Mouse (Mus musculus) forebrain, postnatal 0 days (tissue): ENCODE measurements around the gene Vpreb3. TPM values are rescaled to one million over a fixed set of nuclear protein-coding genes. Genes with fewer than 3 reads are reported as not detected.

Experiments used
- ATAC-seq: fragments of 200-750 bp; cut with Nextera tagmentation; 2 replicates; pipeline ENCODE4 v1.8.0; 2017; ENCODE audit warnings: mild to moderate bottlenecking, moderate library complexity
- DNase-seq: peaks from one replicate; pipeline ENCODE4 v3.0.0-alpha.2; 2015
- H3K27ac ChIP-seq: fragments of 300-500 bp; sonication (generic); 2 replicates; pipeline ENCODE4 v1.5.1; 2014; ENCODE audit warnings: low read depth, mild to moderate bottlenecking, antibody characterized with exemption, low read length, moderate library complexity, mixed read lengths
- H3K27me3 ChIP-seq: fragments of 300-500 bp; sonication (generic); 2 replicates; pipeline ENCODE4 v1.6.1; 2014; ENCODE audit warnings: mild to moderate bottlenecking, low read length, mixed read lengths; ENCODE audit not compliant: insufficient read depth
- H3K36me3 ChIP-seq: fragments of 300-500 bp; sonication (generic); 2 replicates; pipeline ENCODE4 v1.6.1; 2014; ENCODE audit warnings: mild to moderate bottlenecking, moderate library complexity; ENCODE audit not compliant: insufficient read depth
- H3K4me1 ChIP-seq: fragments of 300-500 bp; sonication (generic); 2 replicates; pipeline ENCODE4 v1.6.1; 2014; ENCODE audit warnings: antibody characterized with exemption; ENCODE audit not compliant: insufficient read depth
- H3K4me2 ChIP-seq: fragments of 300-500 bp; sonication (generic); 2 replicates; pipeline ENCODE4 v1.6.1; 2014; ENCODE audit warnings: low read depth, mild to moderate bottlenecking, moderate library complexity
- H3K4me3 ChIP-seq: fragments of 300-500 bp; sonication (generic); 2 replicates; pipeline ENCODE4 v1.5.1; 2014; ENCODE audit warnings: low read depth, low read length, mixed read lengths
- H3K9ac ChIP-seq: fragments of 300-500 bp; sonication (generic); 2 replicates; pipeline ENCODE4 v1.6.1; 2014; ENCODE audit warnings: mild to moderate bottlenecking
- H3K9me3 ChIP-seq: fragments of 300-500 bp; sonication (generic); 2 replicates; pipeline ENCODE4 v1.6.1; 2016; ENCODE audit warnings: low read length
- CTCF ChIP-seq: sonication (generic); IDR thresholded peaks from 2 replicates; pipeline ENCODE4 v1.5.1; 2016; ENCODE audit warnings: antibody characterized with exemption, control low read depth, low read depth
- WGBS: fragments of 180-500 bp; shearing (Covaris S2); extraction: QIAGEN DNeasy Blood & Tissue Kit; methylation state at CpG from one replicate; pipeline ENCODE4 v1.1.7; 2014; 5-methylcytosine and 5-hydroxymethylcytosine counted together
- polyA plus RNA-seq: library from polyadenylated mRNA; unstranded; fragments of >200 nt; fragmentation: Nextera tagmentation; extraction: Ambion mirVana; gene quantifications from 2 replicates; pipeline ENCODE4 v1.2.1, GENCODE M21; 2015
- total RNA-seq: library from RNA; depleted of rRNA; stranded (reverse); fragments of >200 nt; gene quantifications from 2 replicates; pipeline ENCODE4 v1.2.3, GENCODE M21; 2014

Gene Vpreb3
- total and polyA plus RNA-seq, 2 experiments from 2014 or later = 1.4 TPM; not detected in 1

- H3K4me3 ChIP-seq = no peak overlapping the region; the same call in 1 of the 2 replicates
Observed at GRCm38 (mm10) chr10:75930304-75930703, 12.6 kb upstream of the Vpreb3 start.

GRCm38 (mm10) chr10:75931311-75931710 is 11.5 kb upstream of the Vpreb3 start:
- Histone ChIP-seq H3K36me3 (peaks cover 11% of the 10 kb centered on the region), H3K4me3 (peak overlapping the region; percentile 49), H3K4me2 (peak overlapping the region; percentile 97), H3K27ac (no peak overlapping the region), H3K27me3 (no peaks in the 10 kb centered on the region), H3K9ac (peak overlapping the region; percentile 80), H3K9me3 (no peaks in the 10 kb centered on the region), H3K4me1 (peaks cover 17% of the 10 kb centered on the region)
- no peak for DNase-seq
- no peak for ATAC-seq
- WGBS = 19% methylated on average over 7 of the region's 7 CpGs
- TF ChIP-seq CTCF = no peak

More at GRCm38 (mm10) chr10:75930304-75930703, 12.6 kb upstream of the Vpreb3 start:
- peak; percentile 49 for DNase-seq
- no peak for TF ChIP-seq CTCF
- Histone ChIP-seq H3K27me3 (no peaks in the 10 kb centered on the region), H3K9ac (no peak overlapping the region), H3K36me3 (peaks cover 15% of the 10 kb centered on the region), H3K9me3 (no peaks in the 10 kb centered on the region), H3K27ac (no peak overlapping the region), H3K4me1 (peaks cover 17% of the 10 kb centered on the region), H3K4me2 (peak overlapping the region; percentile 97; the same call in 1 of the 2 replicates)
- WGBS = 17% methylated on average over 6 of the region's 6 CpGs
- ATAC-seq = no peak

- peak; percentile 70 for DNase-seq
- WGBS = 2% methylated on average over 39 of the region's 44 CpGs
- H3K27ac ChIP-seq = peak overlapping the region; percentile 78
Observed at GRCm38 (mm10) chr10:75932081-75932678, 10.7 kb upstream of the Vpreb3 start.

GRCm38 (mm10) chr10:75932891-75933290 is 10.0 kb upstream of the Vpreb3 start, which contains the start of gene Chchd10:
Gene Chchd10 (plus strand): TSS chr10:75933130.
- Histone ChIP-seq H3K4me3 (peak within 1 kb of the TSS; percentile 49), H3K27me3 (no peaks in the 10 kb centered on the region), H3K27ac (peak within 1 kb of the TSS; percentile 78), H3K9me3 (no peaks in the 10 kb centered on the region), H3K4me2 (peak within 1 kb of the TSS; percentile 97), H3K9ac (peak within 1 kb of the TSS; percentile 80), H3K4me1 (peaks cover 17% of the 10 kb centered on the region), H3K36me3 (peaks cover 1% of the 10 kb centered on the region; the same call in 1 of the 2 replicates)
- ATAC-seq = no peak
- 29% methylated on average over 6 of the region's 6 CpGs for WGBS
- TF ChIP-seq CTCF = no peak
- no peak for DNase-seq

More at GRCm38 (mm10) chr10:75932081-75932678, 10.7 kb upstream of the Vpreb3 start:
- peak; percentile 77 for ATAC-seq
- Histone ChIP-seq H3K4me1 (peaks cover 17% of the 10 kb centered on the region), H3K9me3 (no peaks in the 10 kb centered on the region), H3K4me3 (peak overlapping the region; percentile 49), H3K36me3 (peaks cover 6% of the 10 kb centered on the region; the same call in 1 of the 2 replicates), H3K4me2 (peak overlapping the region; percentile 97), H3K9ac (peak overlapping the region; percentile 80), H3K27me3 (no peaks in the 10 kb centered on the region)
- TF ChIP-seq CTCF = no peak

- Histone ChIP-seq H3K27me3 (no peaks in the 10 kb centered on the region; the same call in 1 of the 2 replicates), H3K4me1 (peaks cover 17% of the 10 kb centered on the region), H3K9ac (no peak overlapping the region), H3K4me3 (no peak overlapping the region), H3K27ac (no peak overlapping the region), H3K4me2 (peak overlapping the region; percentile 76), H3K9me3 (no peaks in the 10 kb centered on the region), H3K36me3 (no peaks in the 10 kb centered on the region)
- ATAC-seq = no peak
- DNase-seq = no peak
- no peak for TF ChIP-seq CTCF
- 73% methylated on average over 1 of the region's 1 CpGs for WGBS
Observed at GRCm38 (mm10) chr10:75934991-75935390, 7.9 kb upstream of the Vpreb3 start.

GRCm38 (mm10) chr10:75935680-75936541 is 6.9 kb upstream of the Vpreb3 start, which contains the start of gene Mmp11:
Gene Mmp11 (minus strand): TSS chr10:75936496.
- Histone ChIP-seq H3K9me3 (no peaks in the 10 kb centered on the region), H3K36me3 (no peaks in the 10 kb centered on the region), H3K4me1 (peaks cover 17% of the 10 kb centered on the region), H3K4me2 (peak within 1 kb of the TSS; percentile 76), H3K27me3 (no peaks in the 10 kb centered on the region; the same call in 1 of the 2 replicates), H3K4me3 (peak within 1 kb of the TSS; percentile 45), H3K27ac (no peak within 1 kb of the TSS), H3K9ac (peak within 1 kb of the TSS; percentile 59)
- peak; percentile 63 for DNase-seq
- TF ChIP-seq CTCF = no peak
- ATAC-seq = peak; percentile 32
- WGBS = 2% methylated on average over 49 of the region's 51 CpGs
